Mouse (Mus musculus) midbrain, embryonic 14.5 days (tissue): ENCODE results near the gene Usp37. TPM values are rescaled to one million over a fixed set of nuclear protein-coding genes. Genes with fewer than 3 reads are reported as not detected.
A peak's percentile ranks its signal among the peaks of the same experiment; 100 is the strongest.

Experiments used
- ATAC-seq: fragments of 200-750 bp; cut with Nextera tagmentation; 2 replicates; pipeline ENCODE4 v1.8.0; 2017; ENCODE audit warnings: moderate number of reproducible peaks, moderate library complexity; ENCODE audit not compliant: low FRiP score, low TSS enrichment
- DNase-seq: peaks from one replicate; pipeline ENCODE4 v3.0.0-alpha.2; 2015
- H3K27ac ChIP-seq: fragments of 300-500 bp; sonication (generic); replicated peaks from 2 replicates; pipeline ENCODE4 v1.5.1; 2014; ENCODE audit warnings: mild to moderate bottlenecking, low read depth, low read length, moderate library complexity
- H3K27me3 ChIP-seq: fragments of 300-500 bp; sonication (generic); 2 replicates; pipeline ENCODE4 v1.6.1; 2014; ENCODE audit warnings: low read length, control low read depth, mixed read lengths; ENCODE audit not compliant: control insufficient read depth, insufficient read depth
- H3K36me3 ChIP-seq: fragments of 300-500 bp; sonication (generic); 2 replicates; pipeline ENCODE4 v1.6.1; 2014; ENCODE audit warnings: low read length, control low read depth; ENCODE audit not compliant: control insufficient read depth, insufficient read depth
- H3K4me1 ChIP-seq: fragments of 300-500 bp; sonication (generic); 2 replicates; pipeline ENCODE4 v1.6.1; 2014; ENCODE audit warnings: mild to moderate bottlenecking, antibody characterized with exemption, low read length, control low read depth; ENCODE audit not compliant: control insufficient read depth, insufficient read depth
- H3K4me2 ChIP-seq: fragments of 300-500 bp; sonication (generic); 2 replicates; pipeline ENCODE4 v1.6.1; 2014; ENCODE audit warnings: mild to moderate bottlenecking, low read length, moderate library complexity
- H3K4me3 ChIP-seq: fragments of 300-500 bp; sonication (generic); replicated peaks from 2 replicates; pipeline ENCODE4 v1.5.1; 2014; ENCODE audit warnings: low read depth, low read length
- H3K9ac ChIP-seq: fragments of 300-500 bp; sonication (generic); replicated peaks from 2 replicates; pipeline ENCODE4 v1.6.1; 2014; ENCODE audit warnings: mild to moderate bottlenecking, low read length, moderate library complexity
- H3K9me3 ChIP-seq: fragments of 300-500 bp; sonication (generic); 2 replicates; pipeline ENCODE4 v1.6.1; 2016; ENCODE audit warnings: low read length, control low read depth, mixed read lengths; ENCODE audit not compliant: control insufficient read depth
- WGBS: fragments of 180-500 bp; shearing (Covaris S2); extraction: QIAGEN DNeasy Blood & Tissue Kit; methylation state at CpG from one replicate; pipeline ENCODE4 v1.1.7; 2014; 5-methylcytosine and 5-hydroxymethylcytosine counted together
- polyA plus RNA-seq: library from polyadenylated mRNA; unstranded; fragments of >200 nt; fragmentation: Nextera tagmentation; extraction: Ambion mirVana; gene quantifications from 2 replicates; pipeline ENCODE4 v1.2.1, GENCODE M21; 2014

Gene Usp37
- polyA plus RNA-seq, 1 experiment from 2014 or later, result 33.1 TPM

DNA sequence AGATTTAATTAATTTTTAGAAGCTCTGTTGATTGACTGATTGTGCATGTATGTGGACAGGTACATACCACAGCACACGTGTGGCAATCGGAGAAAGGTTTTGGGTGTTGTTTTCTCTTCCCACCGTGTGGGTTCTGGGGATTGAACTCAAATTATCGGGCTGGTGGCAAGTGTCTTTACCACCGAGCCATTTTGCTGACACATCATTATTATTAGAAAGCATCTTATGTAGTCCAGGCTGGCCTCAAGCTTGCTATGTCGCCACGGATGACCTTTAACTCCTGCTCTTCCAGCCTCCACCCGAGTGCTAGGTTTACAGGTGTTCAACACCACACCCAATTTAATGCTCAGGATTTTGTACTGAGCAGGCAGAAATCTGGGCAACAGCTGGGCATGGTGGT, 131.4 kb downstream of the Usp37 start:
- Histone ChIP-seq H3K9me3 (no peaks in the 10 kb centered on the region), H3K4me1 (no peaks in the 10 kb centered on the region), H3K9ac (no peak overlapping the region), H3K27ac (no peak overlapping the region), H3K4me2 (no peak overlapping the region), H3K36me3 (no peaks in the 10 kb centered on the region), H3K27me3 (no peaks in the 10 kb centered on the region), H3K4me3 (no peak overlapping the region)
- no peak for ATAC-seq
- DNase-seq, result no peak
- 84% methylated on average over 8 of the region's 8 CpGs for WGBS

DNA sequence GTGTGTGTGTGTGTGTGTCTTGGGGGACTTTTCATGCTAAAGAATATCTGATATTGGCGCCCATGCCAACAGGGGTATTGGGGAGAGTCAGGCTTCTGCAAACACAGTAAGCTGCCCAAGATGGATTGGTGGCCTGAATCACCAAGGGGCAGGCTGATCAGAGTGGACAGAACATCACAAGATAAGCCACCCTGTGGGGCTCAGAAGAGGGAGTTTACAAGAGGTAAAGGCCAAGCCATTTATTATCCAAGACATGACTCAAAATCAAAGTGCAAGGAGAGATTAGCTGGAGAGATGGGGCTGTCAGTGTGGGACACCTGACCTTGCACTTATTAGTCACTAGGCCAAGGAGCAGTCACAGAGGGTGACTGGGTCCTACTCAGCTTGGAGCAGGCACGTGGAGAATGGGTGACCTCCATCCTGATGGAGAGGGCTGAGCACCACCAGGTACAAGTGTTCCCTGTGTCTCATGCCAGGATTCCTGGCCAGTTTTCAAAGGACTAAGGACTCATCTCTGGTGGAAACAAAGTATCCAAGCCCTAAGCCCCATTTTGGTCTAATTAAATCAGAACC, 132.2 kb downstream of the Usp37 start:
- no peak for ATAC-seq
- H3K36me3 ChIP-seq, result no peaks in the 10 kb centered on the region
- H3K4me3 ChIP-seq, result no peak overlapping the region
- 53% methylated on average over 2 of the region's 2 CpGs for WGBS
- DNase-seq, result no peak
- H3K4me1 ChIP-seq, result no peaks in the 10 kb centered on the region
- no peak overlapping the region for H3K9ac ChIP-seq
- no peaks in the 10 kb centered on the region for H3K9me3 ChIP-seq
- no peak overlapping the region for H3K27ac ChIP-seq
- H3K4me2 ChIP-seq, result no peak overlapping the region
- no peaks in the 10 kb centered on the region for H3K27me3 ChIP-seq

DNA sequence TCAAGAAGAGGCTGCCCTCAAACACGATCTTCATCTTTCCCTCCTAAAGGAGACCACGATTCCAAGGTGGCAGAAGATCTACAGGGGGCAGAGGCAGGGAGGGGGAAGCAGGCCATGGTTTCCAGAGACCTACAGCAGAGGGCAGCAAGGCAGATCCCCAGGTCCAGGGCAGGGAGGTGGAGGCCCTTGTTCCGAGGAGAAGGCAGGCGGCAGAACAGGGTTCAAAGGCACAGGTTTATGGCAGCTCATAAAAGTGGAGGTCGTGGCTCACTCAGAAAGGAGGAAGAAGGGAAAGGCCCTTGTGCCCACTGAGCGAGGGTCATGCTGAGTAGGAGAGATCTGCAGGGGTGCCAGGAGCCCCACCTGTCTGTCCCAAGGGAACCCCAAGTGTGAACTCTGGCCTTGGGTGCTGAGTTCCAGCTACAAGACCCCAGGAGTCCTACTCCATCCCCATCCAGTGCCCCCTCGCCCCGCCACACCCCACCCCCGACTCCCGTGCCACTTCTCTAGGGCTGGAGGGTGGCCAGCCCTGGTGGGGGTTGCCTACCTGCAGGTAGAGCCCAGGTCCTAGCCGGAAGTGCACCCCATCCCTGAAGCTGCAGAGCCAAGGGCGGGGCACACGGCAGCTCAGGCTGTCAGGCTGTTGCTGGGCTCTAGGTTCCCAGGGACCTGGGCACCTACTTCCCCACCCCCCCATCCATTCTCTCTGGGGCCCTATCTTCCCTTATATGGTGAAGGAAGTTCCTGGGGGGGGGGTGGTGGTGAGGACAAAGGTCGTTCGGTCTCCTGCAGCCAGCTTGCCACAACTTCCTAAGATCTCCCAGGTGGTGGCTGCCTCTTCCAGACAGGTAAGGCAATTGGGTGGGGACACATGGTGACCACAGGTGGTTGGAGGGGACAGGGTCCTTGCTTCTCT, 135.2 kb downstream of the Usp37 start, which contains the start of gene Vil1:
TSS of gene Vil1 (plus strand) at position 788 of the 916 bp plus-strand sequence.
- no peak within 1 kb of the TSS for H3K4me2 ChIP-seq
- no peaks in the 10 kb centered on the region for H3K9me3 ChIP-seq
- no peaks in the 10 kb centered on the region for H3K27me3 ChIP-seq
- ATAC-seq (no peak), DNase-seq (no peak)
- no peaks in the 10 kb centered on the region for H3K4me1 ChIP-seq
- H3K9ac ChIP-seq, result no peak within 1 kb of the TSS
- 62% methylated on average over 15 of the region's 15 CpGs for WGBS
- H3K27ac ChIP-seq, result no peak within 1 kb of the TSS
- H3K36me3 ChIP-seq, result no peaks in the 10 kb centered on the region
- H3K4me3 ChIP-seq, result no peak within 1 kb of the TSS

DNA sequence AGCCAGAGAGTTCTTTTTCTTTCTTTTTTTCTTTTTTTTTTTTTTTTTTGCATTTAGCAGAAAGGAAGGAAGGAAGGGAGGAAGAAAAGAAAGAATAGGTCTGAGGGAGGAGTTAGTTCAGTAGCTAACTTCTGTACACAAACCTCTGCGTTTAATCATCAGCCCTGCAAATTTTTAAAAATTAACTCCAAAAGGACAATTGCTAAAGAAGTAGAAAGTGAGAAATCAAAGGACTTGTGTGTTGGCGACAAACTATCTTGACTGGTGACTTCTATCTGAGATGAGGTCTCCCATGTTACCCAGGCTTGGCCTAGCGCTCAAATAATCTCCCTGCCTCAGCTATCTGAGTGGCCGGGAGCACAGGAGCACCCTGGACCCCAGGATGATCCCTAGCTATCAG, 139.9 kb downstream of the Usp37 start:
- H3K9me3 ChIP-seq, result no peaks in the 10 kb centered on the region
- H3K36me3 ChIP-seq, result no peaks in the 10 kb centered on the region
- no peaks in the 10 kb centered on the region for H3K27me3 ChIP-seq
- H3K4me1 ChIP-seq, result no peaks in the 10 kb centered on the region
- no peak overlapping the region for H3K4me3 ChIP-seq
- no peak overlapping the region for H3K9ac ChIP-seq
- no peak overlapping the region for H3K4me2 ChIP-seq
- H3K27ac ChIP-seq, result no peak overlapping the region
- DNase-seq (no peak), ATAC-seq (no peak)
- WGBS, result 90% methylated on average over 4 of the region's 4 CpGs

DNA sequence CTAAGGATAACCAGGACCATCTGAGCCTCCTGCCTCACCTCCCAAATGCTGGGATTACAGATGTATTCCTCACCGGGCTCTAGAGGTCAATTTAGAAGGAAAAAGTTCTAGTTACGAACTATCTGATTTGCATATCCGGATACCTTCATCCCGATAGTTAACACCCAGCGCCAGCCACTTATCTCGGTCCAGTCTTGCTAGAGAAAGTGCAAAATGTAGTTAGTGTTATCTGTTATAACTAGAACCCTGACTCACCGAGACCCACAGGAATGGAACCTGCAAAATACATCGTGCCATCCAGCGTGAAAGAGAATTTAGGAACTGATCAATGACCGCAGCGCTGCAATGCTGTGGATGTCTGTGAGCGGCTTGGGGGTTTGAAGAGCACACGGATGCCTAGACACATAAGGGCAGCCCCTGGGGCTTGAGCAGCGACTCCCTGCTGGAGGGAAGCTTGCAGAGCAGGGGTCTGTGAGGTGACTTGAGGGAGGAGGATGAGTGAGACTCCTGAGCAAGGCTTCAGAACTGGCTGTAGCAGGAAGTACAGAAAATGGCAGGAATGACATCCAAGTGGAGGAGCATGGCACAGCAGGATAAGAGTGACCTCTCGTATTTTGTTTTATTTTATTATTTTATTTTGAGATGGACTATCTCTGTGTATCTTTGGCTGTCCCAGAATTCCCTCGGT, 142.9 kb downstream of the Usp37 start:
- 60% methylated on average over 16 of the region's 16 CpGs for WGBS
- H3K27ac ChIP-seq, result no peak overlapping the region
- H3K4me1 ChIP-seq, result no peaks in the 10 kb centered on the region
- H3K4me3 ChIP-seq, result no peak overlapping the region
- no peak overlapping the region for H3K9ac ChIP-seq
- no peaks in the 10 kb centered on the region for H3K36me3 ChIP-seq
- H3K4me2 ChIP-seq, result no peak overlapping the region
- DNase-seq (no peak), ATAC-seq (no peak)
- H3K9me3 ChIP-seq, result no peaks in the 10 kb centered on the region
- no peaks in the 10 kb centered on the region for H3K27me3 ChIP-seq

DNA sequence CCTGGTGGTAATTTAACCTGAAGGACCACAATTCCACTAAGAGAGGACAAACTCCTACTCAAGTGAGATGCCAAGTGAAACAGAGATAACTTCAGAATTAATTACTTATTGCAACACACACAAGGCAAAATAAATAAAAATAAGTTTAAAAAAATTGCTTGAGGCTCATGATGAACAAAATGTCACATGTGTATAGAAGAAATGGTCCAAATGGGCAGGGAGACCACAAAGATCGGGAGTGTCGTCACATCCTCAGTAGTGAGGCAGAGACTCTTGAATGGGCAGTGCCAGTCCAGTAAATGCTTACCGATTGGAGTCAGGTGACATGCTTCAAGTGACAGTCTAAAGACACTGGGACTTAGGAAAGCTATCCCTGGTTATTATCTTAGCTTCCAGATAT, 143.6 kb downstream of the Usp37 start:
- no peak for DNase-seq
- 84% methylated on average over 3 of the region's 3 CpGs for WGBS
- H3K27ac ChIP-seq, result no peak overlapping the region

DNA sequence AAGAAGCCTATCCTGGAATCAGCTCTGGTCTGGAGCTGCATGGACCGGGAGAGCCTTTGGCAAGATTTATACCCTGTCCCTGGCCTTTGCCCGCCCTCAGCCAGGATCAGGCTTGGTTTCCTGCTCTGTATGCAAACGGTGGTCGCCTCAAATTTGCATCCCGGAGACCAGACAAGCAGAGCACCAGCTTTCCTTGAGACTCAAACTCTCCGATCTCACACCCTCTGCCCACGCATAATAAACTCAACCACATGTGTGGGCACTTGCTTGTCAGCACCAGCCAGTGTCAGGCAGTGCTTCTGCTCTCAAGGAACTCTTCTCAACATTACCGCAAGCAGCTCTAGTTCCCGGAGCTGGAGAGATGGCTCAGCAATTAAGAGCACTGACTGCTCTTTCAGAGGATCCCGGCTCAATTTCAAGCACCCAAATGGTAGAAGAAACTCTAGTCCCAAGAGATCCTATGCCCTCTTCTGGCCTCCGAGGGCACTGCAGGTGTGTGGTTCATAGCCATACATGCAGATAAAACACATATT, 146.1 kb downstream of the Usp37 start:
- Histone ChIP-seq H3K9ac (peak overlapping the region; percentile 48; the same call in 1 of the 2 replicates), H3K36me3 (peaks cover 12% of the 10 kb centered on the region), H3K27ac (no peak overlapping the region), H3K4me3 (peak overlapping the region; percentile 36), H3K27me3 (no peaks in the 10 kb centered on the region), H3K4me1 (0 out of 2 replicates have a peak, but pooled peaks cover 1% of the 10 kb centered on the region), H3K9me3 (no peaks in the 10 kb centered on the region), H3K4me2 (peak overlapping the region; percentile 61)
- DNase-seq (peak; percentile 68), ATAC-seq (peak; percentile 38; the same call in 1 of the 2 replicates)
- WGBS, result 6% methylated on average over 11 of the region's 11 CpGs

More for the DNA sequence above, 143.6 kb downstream of the Usp37 start:
- no peak for ATAC-seq
- no peak overlapping the region for H3K4me2 ChIP-seq
- H3K4me3 ChIP-seq, result no peak overlapping the region
- H3K4me1 ChIP-seq, result no peaks in the 10 kb centered on the region
- no peak overlapping the region for H3K9ac ChIP-seq
- no peaks in the 10 kb centered on the region for H3K9me3 ChIP-seq
- H3K36me3 ChIP-seq, result no peaks in the 10 kb centered on the region
- no peaks in the 10 kb centered on the region for H3K27me3 ChIP-seq

DNA sequence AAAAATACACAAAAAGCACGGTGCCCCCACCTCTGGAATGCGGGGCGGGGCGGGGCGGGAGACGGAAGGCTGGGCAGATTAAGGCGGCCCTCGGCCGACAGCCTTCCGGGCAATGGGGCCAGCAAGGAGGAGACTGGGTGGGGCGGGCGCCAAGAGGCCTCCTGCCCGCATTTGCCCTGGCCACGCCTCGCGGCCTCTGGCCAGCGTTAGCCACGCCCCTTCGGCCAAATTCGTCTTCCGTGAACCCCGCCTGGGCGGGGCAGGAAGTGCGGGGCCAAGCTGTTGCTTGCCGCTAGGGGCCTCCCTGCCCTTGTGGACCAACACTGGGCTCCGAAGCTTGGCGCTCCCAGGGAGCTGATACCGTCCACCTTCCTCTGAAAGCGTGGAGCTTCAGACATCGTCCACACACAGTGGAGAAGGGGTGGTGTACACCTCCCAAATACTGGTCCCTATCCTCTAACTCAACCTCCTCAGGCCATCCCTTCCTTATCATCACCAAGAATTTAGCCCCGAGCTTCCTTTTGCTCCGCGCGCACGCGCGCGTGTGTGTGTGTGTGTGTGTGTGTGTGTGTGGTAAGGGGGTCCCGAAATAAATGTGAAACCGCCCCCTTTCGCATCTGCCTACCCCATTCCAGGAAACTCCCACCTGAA, 146.7 kb downstream of the Usp37 start:
- Histone ChIP-seq H3K27me3 (no peaks in the 10 kb centered on the region), H3K9me3 (no peaks in the 10 kb centered on the region), H3K4me2 (peak overlapping the region; percentile 61), H3K9ac (peak overlapping the region; percentile 48; the same call in 1 of the 2 replicates), H3K4me1 (peaks cover 7% of the 10 kb centered on the region), H3K36me3 (peaks cover 12% of the 10 kb centered on the region), H3K27ac (0 out of 2 replicates have a peak overlapping the region, but pooled peaks have one; percentile 37), H3K4me3 (peak overlapping the region; percentile 36)
- under 1% methylated on average over 41 of the region's 41 CpGs for WGBS
- peak; percentile 91 for DNase-seq
- ATAC-seq, result peak; percentile 81
